Mouse (Mus musculus) C2C12 (cell line): ENCODE results near the gene Col5a3. TPM values are rescaled to one million over a fixed set of nuclear protein-coding genes. Genes with fewer than 3 reads are reported as not detected.

ENCODE experiments used
- H3K27me3 ChIP-seq: one replicate; pipeline ENCODE4 v1.6.1; 2011; ENCODE audit not compliant: control insufficient read depth, insufficient read depth, insufficient read length
- H3K36me3 ChIP-seq: one replicate; pipeline ENCODE4 v1.6.1; 2011; ENCODE audit not compliant: control insufficient read depth, insufficient read depth
- H3K4me3 ChIP-seq: one replicate; pipeline ENCODE4 v1.5.1; 2011; ENCODE audit warnings: mild to moderate bottlenecking, control low read depth; ENCODE audit not compliant: poor library complexity, insufficient read depth, severe bottlenecking
- H3K79me2 ChIP-seq: one replicate; pipeline ENCODE4 v1.6.1; 2011; ENCODE audit not compliant: control insufficient read depth, insufficient read depth
- H3K79me3 ChIP-seq: one replicate; pipeline ENCODE4 v1.6.1; 2011; ENCODE audit warnings: low read depth, control low read depth
- H3ac ChIP-seq: one replicate; pipeline ENCODE3; 2011; ENCODE audit warnings: low read depth; ENCODE audit not compliant: control insufficient read depth, insufficient read length
- CEBPB ChIP-seq: IDR thresholded peaks from one replicate; pipeline ENCODE4 v1.6.1; 2011; ENCODE audit warnings: low read depth, mild to moderate bottlenecking, control low read depth, moderate library complexity
- CTCF ChIP-seq: IDR thresholded peaks from one replicate; pipeline ENCODE4 v1.5.1; 2011; ENCODE audit not compliant: control insufficient read depth, insufficient read depth, insufficient read length
- FOSL1 ChIP-seq: IDR thresholded peaks from one replicate; pipeline ENCODE4 v1.8.0; 2011; ENCODE audit warnings: mild to moderate bottlenecking, low read length; ENCODE audit not compliant: poor library complexity, insufficient read depth, severe bottlenecking
- MAX ChIP-seq: IDR thresholded peaks from one replicate; pipeline ENCODE4 v1.6.1; 2011; ENCODE audit warnings: mild to moderate bottlenecking, control low read depth
- MYOD1 ChIP-seq: IDR thresholded peaks from one replicate; pipeline ENCODE4 v1.6.1; 2011; ENCODE audit warnings: low read depth; ENCODE audit not compliant: control insufficient read depth, insufficient read length
- MYOG ChIP-seq: IDR thresholded peaks from one replicate; pipeline ENCODE4 v1.6.1; 2011; ENCODE audit not compliant: control insufficient read depth, insufficient read length; ENCODE audit errors: extremely low read depth
- USF1 ChIP-seq: IDR thresholded peaks from one replicate; pipeline ENCODE4 v1.6.1; 2011; ENCODE audit warnings: low read depth, mild to moderate bottlenecking, control low read depth, moderate library complexity
- polyA plus RNA-seq: library from polyadenylated mRNA; unstranded; fragments of >200 nt; fragmentation: generic; extraction: Trizol; gene quantifications from one replicate; pipeline ENCODE4 v1.2.1, GENCODE M21; 2012; ENCODE audit warnings: missing spikeins

The Col5a3 gene
- polyA plus RNA-seq, 1 experiment = 1.3 TPM

- Histone ChIP-seq H3K4me3 (no peak overlapping the region), H3K36me3 (no peaks in the 10 kb centered on the region), H3K79me2 (no peaks in the 10 kb centered on the region), H3ac (no peak overlapping the region), H3K27me3 (no peaks in the 10 kb centered on the region), H3K79me3 (no peaks in the 10 kb centered on the region)
- TF ChIP-seq MAX = no peak
- TF ChIP-seq MYOD1 = no peak
- no peak for TF ChIP-seq USF1
- TF ChIP-seq FOSL1 = no peak
- TF ChIP-seq CTCF = no peak
- TF ChIP-seq MYOG = no peak
- TF ChIP-seq CEBPB = no peak
Measured at GRCm38 (mm10) chr9:20781286-20781685, 33.6 kb downstream of the Col5a3 start.

- no peak overlapping the region for H3K4me3 ChIP-seq
- H3K79me2 ChIP-seq = no peaks in the 10 kb centered on the region
- H3K36me3 ChIP-seq = no peaks in the 10 kb centered on the region
- H3K79me3 ChIP-seq = no peaks in the 10 kb centered on the region
- H3K27me3 ChIP-seq = no peaks in the 10 kb centered on the region
- TF ChIP-seq MYOG (no peak), USF1 (no peak), CTCF (no peak), CEBPB (no peak), MYOD1 (no peak), MAX (no peak), FOSL1 (no peak)
- H3ac ChIP-seq = no peak overlapping the region
Measured at GRCm38 (mm10) chr9:20765274-20765673, 49.6 kb downstream of the Col5a3 start.

- no peaks in the 10 kb centered on the region for H3K27me3 ChIP-seq
Measured at GRCm38 (mm10) chr9:20763099-20763498, 51.8 kb downstream of the Col5a3 start.

GRCm38 (mm10) chr9:20762197-20762961 lies 52.5 kb downstream of the Col5a3 start:
- H3K36me3 ChIP-seq = no peaks in the 10 kb centered on the region
- no peak overlapping the region for H3ac ChIP-seq
- no peaks in the 10 kb centered on the region for H3K79me3 ChIP-seq
- H3K79me2 ChIP-seq = no peaks in the 10 kb centered on the region
- TF ChIP-seq MAX = no peak
- no peak for TF ChIP-seq CTCF
- TF ChIP-seq MYOG = no peak
- no peak for TF ChIP-seq FOSL1
- TF ChIP-seq USF1 = no peak
- no peak for TF ChIP-seq CEBPB
- TF ChIP-seq MYOD1 = no peak
- no peaks in the 10 kb centered on the region for H3K27me3 ChIP-seq
- no peak overlapping the region for H3K4me3 ChIP-seq

More at GRCm38 (mm10) chr9:20763099-20763498, 51.8 kb downstream of the Col5a3 start:
- Histone ChIP-seq H3ac (no peak overlapping the region), H3K79me3 (no peaks in the 10 kb centered on the region), H3K79me2 (no peaks in the 10 kb centered on the region), H3K36me3 (no peaks in the 10 kb centered on the region), H3K4me3 (no peak overlapping the region)
- TF ChIP-seq CTCF = no peak
- TF ChIP-seq USF1 = no peak
- TF ChIP-seq MYOG = no peak
- no peak for TF ChIP-seq CEBPB
- TF ChIP-seq MAX = no peak
- TF ChIP-seq MYOD1 = no peak
- no peak for TF ChIP-seq FOSL1

- no peak for TF ChIP-seq MYOG
- Histone ChIP-seq H3ac (no peak overlapping the region), H3K36me3 (no peaks in the 10 kb centered on the region), H3K4me3 (no peak overlapping the region), H3K79me3 (no peaks in the 10 kb centered on the region), H3K27me3 (no peaks in the 10 kb centered on the region), H3K79me2 (no peaks in the 10 kb centered on the region)
Measured at GRCm38 (mm10) chr9:20761388-20761787, 53.5 kb downstream of the Col5a3 start.

- TF ChIP-seq USF1 = peak; percentile 5
- TF ChIP-seq CTCF = no peak
- TF ChIP-seq MYOD1 = no peak
- TF ChIP-seq MAX = peak; percentile 100
- TF ChIP-seq FOSL1 = no peak
- Histone ChIP-seq H3K79me3 (no peaks in the 10 kb centered on the region), H3ac (no peak overlapping the region), H3K4me3 (no peak overlapping the region), H3K27me3 (no peaks in the 10 kb centered on the region), H3K79me2 (no peaks in the 10 kb centered on the region), H3K36me3 (no peaks in the 10 kb centered on the region)
Measured at GRCm38 (mm10) chr9:20760813-20761212, 54.1 kb downstream of the Col5a3 start.
